Mouse (Mus musculus): ENCODE data around the gene Gm4707.
"Not testable (repeated sequence)": the region's sequence is repeated elsewhere in the genome, so short reads cannot be mapped to it uniquely, and the experiment has no call there.

Gene Gm4707

DNA sequence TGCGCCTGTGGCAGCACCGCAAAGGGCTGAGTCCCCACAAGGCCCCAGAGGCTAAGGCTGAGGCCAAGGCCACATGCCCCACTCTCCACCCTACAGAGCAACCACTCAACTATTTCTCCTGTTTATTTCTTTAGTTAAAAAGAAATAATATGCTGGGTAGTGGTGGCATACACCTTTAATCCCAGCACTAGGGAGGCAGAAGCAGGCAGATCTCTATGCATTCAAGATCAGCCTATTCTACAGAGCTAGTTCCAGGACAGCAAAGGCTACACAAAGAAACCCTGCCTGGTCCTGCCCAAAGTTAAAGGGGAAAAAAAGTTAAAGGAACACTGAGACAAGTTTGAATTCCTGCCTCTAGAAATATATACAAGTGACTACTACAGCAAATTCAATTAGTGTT is at the start of gene Gm4707:
Gm4707 (minus strand) TSS at position 101 of the 400 bp plus-strand sequence.
- DNase-seq = no peak

GRCm38 (mm10) chr17:71506832-71507231 is 47.1 kb upstream of the Gm4707 start:
- no peak for DNase-seq

- DNase-seq = no peak
These were observed 36.1 kb upstream of the Gm4707 start for GRCm38 (mm10) chr17:71495784-71496183.

DNA sequence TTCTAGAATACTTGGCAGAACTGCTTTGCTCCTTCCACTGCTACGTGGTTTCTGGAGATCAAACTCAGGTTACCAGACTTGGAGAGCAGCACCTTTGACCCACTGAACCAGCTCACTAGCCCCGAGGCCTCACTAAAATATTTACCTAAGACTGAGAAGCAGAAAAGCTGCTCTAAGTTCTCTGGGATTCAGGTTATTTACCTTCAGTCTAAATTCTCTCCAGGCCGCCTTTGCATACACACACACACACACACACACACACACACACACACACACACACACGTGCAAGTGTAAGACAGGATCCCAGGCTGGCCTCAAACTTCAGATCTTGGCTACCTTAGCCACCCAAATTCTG is 31.6 kb upstream of the Gm4707 start:
- DNase-seq = no peak

DNA sequence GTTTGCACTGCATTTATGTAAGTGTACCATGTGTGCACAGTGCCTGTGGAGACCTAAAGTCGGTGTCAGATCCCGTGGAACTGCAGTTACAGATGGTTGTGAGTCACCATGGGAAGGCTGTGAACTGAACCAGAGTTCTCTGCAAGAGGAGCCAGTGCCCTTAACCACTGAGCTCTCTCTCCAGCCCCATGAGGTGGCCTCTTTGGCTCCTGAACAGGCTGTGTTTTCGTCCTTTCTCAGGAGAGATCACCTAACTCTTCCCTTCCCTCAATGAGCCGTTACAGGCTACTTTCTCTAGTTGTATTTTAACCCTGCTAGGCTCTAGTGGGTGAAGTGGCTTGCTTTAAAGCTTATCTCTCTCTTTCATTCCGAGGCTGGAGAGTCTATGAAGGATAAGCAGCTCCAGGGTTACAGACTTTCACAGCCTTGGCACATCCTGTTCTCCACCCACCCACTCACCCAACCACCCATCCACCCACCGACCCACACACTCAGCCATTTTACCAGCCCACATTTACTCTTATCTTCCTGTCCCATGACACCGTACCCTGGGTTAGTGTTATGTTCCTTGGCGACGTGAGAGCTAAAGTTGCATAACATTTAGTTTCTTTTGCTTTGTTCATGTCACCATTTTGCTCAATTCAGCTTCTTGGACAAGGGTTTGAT is 31.1 kb upstream of the Gm4707 start:
- no peak for DNase-seq

DNA sequence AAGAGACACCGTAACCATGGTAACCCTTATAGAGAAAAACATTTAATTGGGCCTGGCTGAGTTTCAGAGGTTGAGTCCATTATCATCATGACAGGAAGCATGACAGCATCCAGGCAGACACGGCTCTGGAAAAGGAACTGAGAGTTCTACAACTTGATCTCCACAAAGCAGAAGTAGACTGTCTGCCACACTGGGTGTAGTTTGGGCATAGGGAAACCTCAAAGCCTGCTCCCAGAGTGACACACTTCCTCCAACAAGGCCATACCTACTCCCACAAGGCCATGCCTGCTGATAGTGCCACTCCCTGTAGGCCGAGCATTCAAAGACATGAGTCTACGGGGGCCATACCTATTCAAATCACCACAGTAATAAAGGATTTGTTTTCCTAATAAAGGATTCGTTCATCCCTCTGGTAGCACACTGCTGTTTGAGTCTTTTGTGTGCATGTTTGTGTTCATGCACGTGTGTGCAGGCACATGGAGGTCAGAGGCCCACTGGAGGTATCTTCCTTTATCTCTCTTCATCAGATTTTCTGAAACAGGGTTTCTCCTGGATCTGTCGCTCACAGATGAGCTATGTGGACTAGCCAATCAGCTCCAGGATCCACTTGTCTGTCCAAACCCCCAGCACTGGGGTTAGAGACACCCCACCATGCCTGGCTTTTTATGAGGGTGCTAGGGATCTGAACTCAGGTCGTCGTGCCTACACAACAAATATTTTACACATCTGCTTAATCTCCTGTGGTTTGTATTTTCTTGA is 30.2 kb upstream of the Gm4707 start:
- no peak for DNase-seq

DNA sequence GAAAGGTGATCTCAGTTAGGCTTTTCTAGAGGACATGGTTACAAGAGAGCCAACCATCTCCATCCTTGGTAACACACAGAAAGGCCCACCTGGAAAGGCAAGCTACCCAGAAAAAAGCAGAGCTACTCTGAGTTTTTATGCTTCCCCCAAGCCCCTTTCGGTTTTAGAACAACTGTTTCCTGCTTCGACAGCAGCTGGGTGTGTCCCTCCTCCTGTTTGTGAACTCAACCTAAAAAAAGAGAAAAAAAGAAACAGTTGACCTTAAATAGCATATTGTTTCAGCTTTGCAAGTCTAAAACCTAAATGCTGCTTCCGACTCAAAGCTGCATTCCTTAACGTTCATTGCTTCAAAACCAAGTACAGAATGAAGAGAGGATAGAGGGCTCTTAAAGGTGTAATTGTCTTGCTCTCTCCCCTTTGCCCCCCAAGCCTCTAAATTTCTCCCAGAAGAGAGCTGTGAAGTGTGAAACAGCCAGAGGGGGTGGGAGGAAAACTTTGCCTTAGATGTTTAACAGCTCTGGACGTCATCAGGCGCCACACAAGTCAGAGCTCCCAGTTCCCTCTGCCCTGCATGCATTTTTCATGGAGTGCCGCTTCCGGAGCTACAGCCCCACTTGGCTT is 26.6 kb upstream of the Gm4707 start:
- DNase-seq = peak in 1 of 2 experiments; percentile 13

DNA sequence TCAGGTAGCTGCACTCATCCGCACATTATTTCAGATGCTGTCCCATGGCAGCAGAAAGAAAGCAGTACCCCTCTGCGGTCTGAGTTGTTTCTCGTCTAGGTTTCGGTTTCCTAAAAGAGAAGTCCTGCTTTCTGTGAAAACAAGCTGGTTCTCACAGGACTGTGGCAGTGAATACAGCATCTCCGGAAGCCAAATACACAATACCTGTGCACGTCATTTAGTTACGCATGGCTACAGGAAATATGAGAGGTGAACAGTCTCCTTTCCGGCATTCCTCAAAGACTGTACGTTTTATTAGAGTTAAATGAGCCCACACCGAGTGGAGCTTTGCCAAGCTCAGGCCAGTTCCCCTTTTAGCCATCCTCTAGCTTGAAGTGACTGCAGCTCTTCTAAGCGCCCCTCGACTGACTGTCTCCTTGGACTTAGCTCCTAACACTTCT is 26.1 kb upstream of the Gm4707 start:
- peak; percentile 36 to 49 for DNase-seq

DNA sequence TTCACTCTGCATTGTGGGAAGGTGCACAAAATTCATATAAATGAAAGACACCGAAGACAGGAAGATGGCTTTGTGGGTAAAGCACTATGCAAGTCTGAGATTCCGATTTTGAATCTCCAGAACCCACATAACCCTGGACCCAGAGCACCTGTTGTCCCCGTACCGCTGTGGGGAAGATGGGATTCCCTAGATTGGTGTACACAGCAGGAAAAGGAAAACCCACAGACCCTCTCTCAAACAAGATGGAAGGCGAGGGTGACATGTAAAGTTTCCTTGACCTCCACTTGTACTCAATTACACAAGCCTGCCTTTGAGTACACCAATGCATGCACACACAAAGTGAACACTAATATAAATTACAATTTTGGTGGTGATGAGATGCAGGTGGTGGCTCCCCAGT is 25.0 kb upstream of the Gm4707 start:
- no peak for DNase-seq

- peak; percentile 36 to 48 for DNase-seq
These were observed 23.8 kb upstream of the Gm4707 start for GRCm38 (mm10) chr17:71483418-71484060.

DNA sequence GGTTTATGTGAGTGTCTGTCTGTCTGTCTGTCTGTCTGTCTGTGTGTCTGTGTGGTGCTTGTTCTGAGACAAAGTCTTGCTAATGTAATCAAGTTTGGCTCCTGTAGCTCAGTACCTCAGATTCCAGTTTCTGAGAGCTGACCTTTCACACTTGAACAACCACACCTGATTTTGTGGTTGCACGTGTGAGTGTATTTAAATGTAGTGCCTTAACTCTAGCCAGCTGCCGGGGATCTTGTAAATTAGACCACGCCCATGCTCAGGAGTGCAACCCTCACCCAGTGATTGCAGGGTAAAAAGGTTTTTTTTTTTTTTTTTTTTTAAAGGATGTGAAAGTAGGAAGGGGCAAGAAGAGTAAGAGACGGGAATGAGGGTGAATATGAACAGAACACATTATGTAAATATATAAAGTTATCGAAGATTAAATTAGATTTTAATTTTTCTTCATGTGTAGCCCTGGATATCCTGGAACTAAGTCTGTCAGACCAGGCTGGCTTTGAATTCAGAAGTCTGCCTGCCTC is 19.7 kb upstream of the Gm4707 start:
- peak; percentile 20 to 32 for DNase-seq

- DNase-seq = no peak
These were observed 17.8 kb upstream of the Gm4707 start for GRCm38 (mm10) chr17:71477481-71477880.

- no peak for DNase-seq
These were observed 16.8 kb upstream of the Gm4707 start for GRCm38 (mm10) chr17:71476346-71477020.

- peak; percentile 51 to 54 for DNase-seq
These were observed 16.0 kb upstream of the Gm4707 start for GRCm38 (mm10) chr17:71475705-71476089.

- DNase-seq = peak; percentile 93 to 95
These were observed 15.3 kb upstream of the Gm4707 start, which contains the start of gene Smchd1 for GRCm38 (mm10) chr17:71474762-71475704. Gene Smchd1, minus strand, starts transcription at chr17:71475343.

DNA sequence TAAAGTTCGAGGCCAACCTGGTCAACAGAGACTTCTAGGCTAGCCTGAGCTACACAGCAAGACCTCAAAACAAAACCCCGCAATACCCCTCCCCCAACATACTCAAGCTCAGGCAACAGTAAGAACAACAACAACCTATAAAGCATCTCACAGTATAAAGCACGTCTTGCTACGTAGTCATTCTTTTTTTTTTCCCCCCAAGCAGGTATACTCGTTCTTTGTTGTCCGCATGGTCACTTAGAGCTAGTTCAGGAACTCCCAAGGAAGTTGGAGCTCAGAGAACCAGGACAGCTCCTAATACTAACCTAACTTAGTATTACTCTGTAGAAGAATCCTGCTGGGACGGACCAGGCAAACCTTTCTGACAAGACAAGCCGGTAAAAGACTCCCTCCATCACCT is 14.4 kb upstream of the Gm4707 start:
- DNase-seq = no peak

GRCm38 (mm10) chr17:71471261-71471660 is 11.5 kb upstream of the Gm4707 start:
- no peak for DNase-seq

GRCm38 (mm10) chr17:71460312-71460711 is 594 bp upstream of the Gm4707 start:
- DNase-seq = no peak

- not testable (repeated sequence) for DNase-seq
These were observed 2.4 kb downstream of the Gm4707 start for GRCm38 (mm10) chr17:71457361-71457760.

GRCm38 (mm10) chr17:71445191-71445590 is 14.5 kb downstream of the Gm4707 start:
- no peak for DNase-seq

GRCm38 (mm10) chr17:71444718-71445117 is 15.0 kb downstream of the Gm4707 start:
- no peak for DNase-seq
